Mouse (Mus musculus) induced T-regulatory cell, adult 2 months (primary cell): Measurements from ENCODE around the gene Gm7849.
"Not testable (repeated sequence)": the region's sequence is repeated elsewhere in the genome, so short reads cannot be mapped to it uniquely, and the experiment has no call there.

ENCODE experiments used
- DNase-seq: peaks from one replicate; pipeline ENCODE4 v3.0.0-alpha.2; 2012; ENCODE audit warnings: low read depth

Gm7849 gene

DNA sequence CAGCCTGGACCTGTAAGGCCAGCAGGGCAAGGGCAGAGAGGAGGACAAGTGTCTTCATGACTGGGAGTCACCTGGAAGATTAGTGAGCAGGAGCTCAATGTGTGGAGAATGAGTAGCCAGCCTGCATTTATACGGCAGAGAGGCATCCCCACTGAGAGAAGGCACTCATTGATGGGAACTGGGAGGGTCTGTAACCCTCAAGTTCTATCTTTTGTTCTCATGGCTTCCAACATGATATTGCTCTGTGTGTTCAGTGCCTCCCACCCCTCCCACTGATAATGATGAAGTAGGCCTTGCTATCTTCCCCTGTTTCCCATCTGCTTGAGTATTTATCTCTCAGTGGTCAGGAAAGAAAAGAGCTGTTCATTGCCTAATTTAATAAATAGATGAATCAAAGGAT, at the start of gene Gm7849:
Gene Gm7849, minus strand, starts transcription at position 101 of the 400 bp plus-strand sequence.
- not testable (repeated sequence) for DNase-seq

DNA sequence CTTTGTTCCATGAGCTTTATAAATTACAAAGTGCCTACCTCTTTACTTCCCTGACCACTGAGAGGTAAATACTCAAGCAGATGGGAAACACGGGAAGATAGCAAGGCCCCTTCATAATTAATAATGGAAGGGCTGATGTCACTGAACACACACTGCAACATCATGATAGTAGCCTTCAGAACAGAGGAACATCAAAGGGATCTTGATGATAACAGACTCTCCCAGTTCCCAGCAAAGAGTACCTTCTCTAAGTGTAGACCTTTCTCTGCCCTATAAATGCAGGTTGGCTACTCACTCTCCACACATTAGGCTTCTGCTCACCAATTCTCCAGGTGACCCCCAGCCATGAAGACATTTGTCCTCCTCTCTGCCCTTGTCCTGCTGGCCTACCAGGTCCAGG, 29.2 kb downstream of the Gm7849 start, which contains the start of gene Defa36:
Gene Defa36, plus strand, starts transcription at position 301 of the 400 bp plus-strand sequence.
- DNase-seq = not testable (repeated sequence)
